Comparison of ENCODE assay signal across 8 mouse cellular contexts in genomic region chr17:28951831-28952799, GRCm38 (mm10). TPM values are rescaled to one million over a fixed set of nuclear protein-coding genes. Genes with fewer than 3 reads are reported as not detected.
A peak's percentile ranks its signal among the peaks of the same experiment; 100 is the strongest.
DNase-seq lines count a peak whose midpoint lies in the region; ATAC-seq and TF ChIP-seq lines count a peak whose summit lies in the region.

Gene Kctd20 (plus strand): TSS chr17:28951950.

- ATAC-seq in Patski, result peak; percentile 77
- ATAC-seq in hindbrain, embryonic 14.5 days (ENCODE audit: low FRiP score), result peak; percentile 94

- CTCF ChIA-PET in Patski (lab: Charles Lee), result interaction anchor here (0.7 kb wide), 1 partner anchor 25 kb away, joined by 3 read pairs; no protein-coding TSS in a partner anchor

- in situ Hi-C loops in Patski (cut with MboI; ENCODE audit: low pct_unique_long_range_greater_than_20kb), result no loop called here

- TF ChIP-seq CTCF in Patski (IDR thresholded peaks at IDR 0.05), result no peak

- peak within 1 kb of the TSS; percentile 95 for H3K4me2 ChIP-seq in hindbrain, embryonic 14.5 days (replicated peaks)

- peak; percentile 50 for DNase-seq in Patski (ENCODE audit: low read depth, low spot score)
- peak; percentile 95 to 98 for DNase-seq in cerebellum, postnatal 14 days
- DNase-seq in frontal cortex, postnatal 25 days (ENCODE audit: low spot score in 2 of 2), result peak; percentile 86 to 88
- peak; percentile 93 for DNase-seq in hindbrain, embryonic 14.5 days (ENCODE audit: low spot score)
- DNase-seq in layer of hippocampus, postnatal 36 days, result peak; percentile 89 to 90
- peak; percentile 95 for DNase-seq in lung, postnatal 36 days
- peak; percentile 96 for DNase-seq in retina, postnatal 1 day
- peak; percentile 89 to 93 for DNase-seq in urinary bladder, adult 18-20 months (ENCODE audit: low spot score in 2 of 2)

- peak within 1 kb of the TSS; percentile 98 for H3K27ac ChIP-seq in hindbrain, embryonic 14.5 days

- peak within 1 kb of the TSS; percentile 80 for H3K4me3 ChIP-seq in hindbrain, embryonic 14.5 days (replicated peaks; ENCODE audit: low read length)

- H3K27me3 ChIP-seq in Patski, result no peaks in the 10 kb centered on the region
- no peaks in the 10 kb centered on the region for H3K27me3 ChIP-seq in hindbrain, embryonic 14.5 days (ENCODE audit: control insufficient read depth, insufficient read depth, low read length)

- 2% methylated on average over 64 of the region's 80 CpGs for WGBS in hindbrain, embryonic 14.5 days

- H3K9ac ChIP-seq in hindbrain, embryonic 14.5 days, result peak within 1 kb of the TSS; percentile 84

- no peaks in the 10 kb centered on the region for H3K36me3 ChIP-seq in hindbrain, embryonic 14.5 days (replicated peaks; ENCODE audit: control insufficient read depth, insufficient read depth)

- H3K9me3 ChIP-seq in hindbrain, embryonic 14.5 days (ENCODE audit: control insufficient read depth, low read length), result peaks cover 5% of the 10 kb centered on the region

- H3K4me1 ChIP-seq in hindbrain, embryonic 14.5 days (replicated peaks; ENCODE audit: control insufficient read depth, insufficient read depth, low read length), result peaks cover 21% of the 10 kb centered on the region

- POLR2A ChIA-PET in Patski (lab: Charles Lee), result interaction anchor here (0.6 to 1.5 kb wide), 4 partner anchors 10 to 70 kb away, joined by 3 to 4 read pairs (median 4); no protein-coding TSS in a partner anchor

RNA-seq across cellular contexts. Expression of gene Kctd20, which starts in this region (rescaled TPM):
- polyA plus RNA-seq in Patski (2021), result 38.2 TPM
- 78.9 and 82.8 TPM in 2 replicates for polyA plus RNA-seq in hindbrain, embryonic 14.5 days (2014; fragmentation: Nextera tagmentation; extraction: Ambion mirVana)
- 10 to 100 TPM; 64.5 to 74.5 TPM for total RNA-seq in layer of hippocampus, postnatal 36 days (2021)

Comparison
In these comparisons a context has a peak if more than half of its experiments do, and no peak if none do; other contexts are left out.
1. Peak in every context shown above with its lines: DNase-seq, ATAC-seq, H3K4me3 ChIP-seq and H3K27ac ChIP-seq.